Comparison of ENCODE assay signal across 16 mouse cellular contexts in the genomic region with DNA sequence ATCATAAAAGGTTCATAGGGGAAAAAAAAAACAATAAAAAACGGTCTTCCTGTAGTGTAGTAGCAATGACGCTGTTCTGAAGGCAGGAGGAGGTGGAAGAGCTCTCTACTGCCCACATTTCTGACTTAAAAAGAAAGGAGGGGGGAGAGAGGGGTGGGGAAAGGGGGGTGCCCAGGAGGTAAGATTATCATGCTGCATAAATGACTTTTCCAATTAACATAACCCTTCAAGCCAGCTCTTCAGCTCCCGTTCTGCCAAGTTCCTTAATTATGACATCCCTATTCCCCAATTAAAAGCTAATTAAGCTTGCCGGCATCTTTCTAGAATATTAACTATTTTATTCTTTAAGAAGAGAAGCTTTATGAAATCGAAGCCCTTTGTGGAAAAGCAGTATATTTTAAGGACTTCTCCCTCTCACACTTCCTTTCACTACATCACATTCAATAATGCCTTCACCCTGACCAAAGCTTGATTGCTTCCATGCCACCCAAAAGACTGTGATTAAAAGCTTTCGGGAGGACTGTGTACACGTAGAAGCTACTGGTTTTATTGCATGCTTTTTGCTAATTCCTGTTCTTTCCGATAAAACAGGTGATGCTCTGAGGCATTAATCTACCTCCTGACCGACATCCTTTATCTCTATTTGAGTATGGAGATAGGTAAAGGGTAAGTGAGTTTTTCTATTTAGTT.
DNase-seq lines count a peak whose midpoint lies in the region; ATAC-seq lines count a peak whose summit lies in the region.
"Had no signal": no experiment of that assay in that cellular context is flagged by ENCODE, and none has a peak within 500 bp of the region (broad histone marks: within the 10 kb centered on the region; RNA-seq: fewer than 3 reads in every experiment).

No protein-coding gene starts in this region.

- H3K4me1 ChIP-seq in forebrain, embryonic 15.5 days = peaks cover 16% of the 10 kb centered on the region
- no peaks in the 10 kb centered on the region for H3K4me1 ChIP-seq in midbrain, embryonic 15.5 days
- H3K4me1 ChIP-seq: embryonic facial prominence, embryonic 12.5 days; limb, embryonic 12.5 days; liver, embryonic 13.5 days; lung, embryonic 15.5 days had no signal

- H3K4me2 ChIP-seq in forebrain, embryonic 15.5 days (replicated peaks) = peak overlapping the region; percentile 25
- H3K4me2 ChIP-seq in midbrain, embryonic 15.5 days = peak overlapping the region; percentile 24
- H3K4me2 ChIP-seq: embryonic facial prominence, embryonic 12.5 days; limb, embryonic 12.5 days; liver, embryonic 13.5 days; lung, embryonic 15.5 days had no signal

- DNase-seq in retina, postnatal 1 day = peak; percentile 10
- DNase-seq in retina, embryonic 14.5 days (ENCODE audit: low spot score) = no peak
- no peak for DNase-seq in gastrocnemius, adult 18-20 months (ENCODE audit: low spot score)
- DNase-seq in spleen, postnatal 10 days (ENCODE audit: low spot score in 2 of 2) = no peak
- DNase-seq in thymus, postnatal 0 days (ENCODE audit: low spot score) = no peak
- DNase-seq: adrenal gland, adult 2 months; cerebellum, postnatal 10 days; gastrocnemius, postnatal 36 days; kidney, adult 11 months; liver, embryonic 13.5 days had no signal

- no peak overlapping the region for H3K9ac ChIP-seq in forebrain, embryonic 15.5 days (replicated peaks)
- H3K9ac ChIP-seq in midbrain, embryonic 15.5 days = no peak overlapping the region
- H3K9ac ChIP-seq: embryonic facial prominence, embryonic 12.5 days; limb, embryonic 12.5 days; liver, embryonic 13.5 days; lung, embryonic 15.5 days had no signal

- H3K36me3 ChIP-seq in forebrain, embryonic 15.5 days = no peaks in the 10 kb centered on the region
- H3K36me3 ChIP-seq in midbrain, embryonic 15.5 days (replicated peaks) = no peaks in the 10 kb centered on the region
- H3K36me3 ChIP-seq: embryonic facial prominence, embryonic 12.5 days; limb, embryonic 12.5 days; liver, embryonic 13.5 days; lung, embryonic 15.5 days had no signal

- peak; percentile 78 for ATAC-seq in forebrain, embryonic 15.5 days (replicated peaks)
- peak; percentile 90 for ATAC-seq in midbrain, embryonic 15.5 days (replicated peaks)

- no peak overlapping the region for H3K4me3 ChIP-seq in forebrain, embryonic 15.5 days
- H3K4me3 ChIP-seq in midbrain, embryonic 15.5 days = no peak overlapping the region
- H3K4me3 ChIP-seq: embryonic facial prominence, embryonic 12.5 days; erythroblast, embryonic 14.5 days; limb, embryonic 12.5 days; liver, embryonic 13.5 days; lung, embryonic 15.5 days had no signal

- WGBS in forebrain, embryonic 15.5 days = 39% methylated on average over 9 of the region's 9 CpGs
- WGBS in midbrain, embryonic 15.5 days = 49% methylated on average over 9 of the region's 9 CpGs

- no peaks in the 10 kb centered on the region for H3K27me3 ChIP-seq in forebrain, embryonic 15.5 days
- H3K27me3 ChIP-seq in midbrain, embryonic 15.5 days (replicated peaks) = no peaks in the 10 kb centered on the region
- H3K27me3 ChIP-seq: embryonic facial prominence, embryonic 12.5 days; limb, embryonic 12.5 days; liver, embryonic 13.5 days; lung, embryonic 15.5 days had no signal

- H3K27ac ChIP-seq in forebrain, embryonic 15.5 days (replicated peaks) = peak overlapping the region; percentile 63
- H3K27ac ChIP-seq in midbrain, embryonic 15.5 days = peak overlapping the region; percentile 67
- H3K27ac ChIP-seq: embryonic facial prominence, embryonic 12.5 days; limb, embryonic 12.5 days; liver, embryonic 13.5 days; lung, embryonic 15.5 days had no signal

- no peaks in the 10 kb centered on the region for H3K9me3 ChIP-seq in forebrain, embryonic 15.5 days
- H3K9me3 ChIP-seq in midbrain, embryonic 15.5 days = no peaks in the 10 kb centered on the region
- H3K9me3 ChIP-seq: embryonic facial prominence, embryonic 12.5 days; limb, embryonic 12.5 days; liver, embryonic 13.5 days; lung, embryonic 15.5 days had no signal
